Mouse (Mus musculus): Measurements from ENCODE around the gene Klhl6.
A peak's percentile ranks its signal among the peaks of the same experiment; 100 is the strongest.

Gene Klhl6

GRCm38 (mm10) chr16:19972736-19973350, 10.0 kb downstream of the Klhl6 start:
- DNase-seq (ENCODE audit: extremely low spot score, low read depth, low spot score), result no peak

- DNase-seq (ENCODE audit: extremely low spot score, low read depth, low spot score), result no peak
Observed at GRCm38 (mm10) chr16:19969506-19969905, 13.3 kb downstream of the Klhl6 start.

- DNase-seq (ENCODE audit: extremely low spot score, low read depth, low spot score), result no peak
Observed at GRCm38 (mm10) chr16:19968666-19969065, 14.2 kb downstream of the Klhl6 start.

- no peak for DNase-seq (ENCODE audit: extremely low spot score, low read depth, low spot score)
Observed at GRCm38 (mm10) chr16:19967897-19968392, 14.9 kb downstream of the Klhl6 start.

GRCm38 (mm10) chr16:19966976-19967375, 15.9 kb downstream of the Klhl6 start:
- no peak for DNase-seq (ENCODE audit: extremely low spot score, low read depth, low spot score)

- no peak for DNase-seq (ENCODE audit: extremely low spot score, low read depth, low spot score)
Observed at GRCm38 (mm10) chr16:19966437-19966836, 16.4 kb downstream of the Klhl6 start.

- no peak for DNase-seq (ENCODE audit: extremely low spot score, low read depth, low spot score)
Observed at GRCm38 (mm10) chr16:19962951-19963350, 19.9 kb downstream of the Klhl6 start.

- no peak for DNase-seq (ENCODE audit: extremely low spot score, low read depth, low spot score)
Observed at GRCm38 (mm10) chr16:19961070-19961469, 21.8 kb downstream of the Klhl6 start.

GRCm38 (mm10) chr16:19960407-19961058, 22.3 kb downstream of the Klhl6 start:
- DNase-seq (ENCODE audit: extremely low spot score, low read depth, low spot score), result no peak

- DNase-seq (ENCODE audit: extremely low spot score, low read depth, low spot score), result no peak
Observed at GRCm38 (mm10) chr16:19957051-19957450, 25.8 kb downstream of the Klhl6 start.

GRCm38 (mm10) chr16:19947336-19947735, 35.5 kb downstream of the Klhl6 start:
- no peak for DNase-seq (ENCODE audit: extremely low spot score, low read depth, low spot score)

- no peak for DNase-seq (ENCODE audit: extremely low spot score, low read depth, low spot score)
Observed at GRCm38 (mm10) chr16:19946578-19947298, 36.1 kb downstream of the Klhl6 start.

GRCm38 (mm10) chr16:19920823-19921222, 62.0 kb downstream of the Klhl6 start:
- no peak for DNase-seq (ENCODE audit: extremely low spot score, low read depth, low spot score)

GRCm38 (mm10) chr16:19918286-19918685, 64.6 kb downstream of the Klhl6 start:
- no peak for DNase-seq (ENCODE audit: extremely low spot score, low read depth, low spot score)

- DNase-seq (ENCODE audit: extremely low spot score, low read depth, low spot score), result no peak
Observed at GRCm38 (mm10) chr16:19912582-19912981, 70.3 kb downstream of the Klhl6 start.

- no peak for DNase-seq (ENCODE audit: extremely low spot score, low read depth, low spot score)
Observed at GRCm38 (mm10) chr16:19908291-19908690, 74.5 kb downstream of the Klhl6 start.

- DNase-seq (ENCODE audit: extremely low spot score, low read depth, low spot score), result peak; percentile 20
Observed at GRCm38 (mm10) chr16:19907103-19907502, 75.7 kb downstream of the Klhl6 start.

- DNase-seq (ENCODE audit: extremely low spot score, low read depth, low spot score), result no peak
Observed at GRCm38 (mm10) chr16:19904734-19905479, 77.9 kb downstream of the Klhl6 start.

- DNase-seq (ENCODE audit: extremely low spot score, low read depth, low spot score), result no peak
Observed at GRCm38 (mm10) chr16:19903792-19904191, 79.0 kb downstream of the Klhl6 start.

All from hindlimb bud, embryonic 11.5 days (tissue).